Mouse (Mus musculus) frontal cortex, postnatal 14 days (tissue): Measurements from ENCODE around the gene Lmcd1.

ENCODE experiments used
- DNase-seq, 2 experiments: peaks; one replicate each; pipeline ENCODE4 v3.0.0; 2022; ENCODE audit warnings: low spot score in 2 of 2

Gene Lmcd1

GRCm38 (mm10) chr6:112360676-112361075 lies 87.1 kb downstream of the Lmcd1 start:
- peak in 1 of 2 experiments; percentile 35 for DNase-seq

- DNase-seq = peak; percentile 44 to 69
These were observed 88.9 kb downstream of the Lmcd1 start for GRCm38 (mm10) chr6:112362349-112362958.

- DNase-seq = no peak
These were observed 91.0 kb downstream of the Lmcd1 start for GRCm38 (mm10) chr6:112364581-112364980.

GRCm38 (mm10) chr6:112365294-112365693 lies 91.7 kb downstream of the Lmcd1 start:
- DNase-seq = no peak

GRCm38 (mm10) chr6:112373886-112374585 lies 100.5 kb downstream of the Lmcd1 start:
- DNase-seq = peak in 1 of 2 experiments; percentile 13

- DNase-seq = no peak
These were observed 102.3 kb downstream of the Lmcd1 start for GRCm38 (mm10) chr6:112375661-112376392.

GRCm38 (mm10) chr6:112379054-112379453 lies 105.5 kb downstream of the Lmcd1 start:
- DNase-seq = no peak
